Mouse (Mus musculus) midbrain, embryonic 16.5 days (tissue): ENCODE data around the gene Abcc2. TPM values are rescaled to one million over a fixed set of nuclear protein-coding genes. Genes with fewer than 3 reads are reported as not detected.
A peak's percentile ranks its signal among the peaks of the same experiment; 100 is the strongest.

Experiments used
- ATAC-seq: fragments of 200-750 bp; cut with Nextera tagmentation; 2 replicates; pipeline ENCODE4 v1.8.0; 2017; ENCODE audit warnings: moderate TSS enrichment
- H3K27ac ChIP-seq: fragments of 300-500 bp; sonication (generic); 2 replicates; pipeline ENCODE4 v1.5.1; 2014; ENCODE audit warnings: mild to moderate bottlenecking, low read length, mixed read lengths
- H3K27me3 ChIP-seq: fragments of 300-500 bp; sonication (generic); 2 replicates; pipeline ENCODE4 v1.6.1; 2014; ENCODE audit warnings: low read depth, low read length, mixed read lengths; ENCODE audit not compliant: control insufficient read depth, insufficient read depth
- H3K36me3 ChIP-seq: fragments of 300-500 bp; sonication (generic); 2 replicates; pipeline ENCODE4 v1.6.1; 2014; ENCODE audit warnings: mild to moderate bottlenecking, low read length, moderate library complexity, mixed read lengths; ENCODE audit not compliant: control insufficient read depth, insufficient read depth
- H3K4me1 ChIP-seq: fragments of 300-500 bp; sonication (generic); 2 replicates; pipeline ENCODE4 v1.6.1; 2014; ENCODE audit warnings: mild to moderate bottlenecking, low read length, mixed read lengths; ENCODE audit not compliant: control insufficient read depth, insufficient read depth
- H3K4me2 ChIP-seq: fragments of 300-500 bp; sonication (generic); 2 replicates; pipeline ENCODE4 v1.6.1; 2014; ENCODE audit warnings: mild to moderate bottlenecking, low read length, mixed read lengths
- H3K4me3 ChIP-seq: fragments of 300-500 bp; sonication (generic); 2 replicates; pipeline ENCODE4 v1.5.1; 2014; ENCODE audit warnings: low read depth, mild to moderate bottlenecking, low read length, moderate library complexity, mixed read lengths
- H3K9ac ChIP-seq: fragments of 300-500 bp; sonication (generic); 2 replicates; pipeline ENCODE4 v1.6.1; 2014; ENCODE audit warnings: low read depth, low read length, mixed read lengths
- H3K9me3 ChIP-seq: fragments of 300-500 bp; sonication (generic); replicated peaks from 2 replicates; pipeline ENCODE4 v1.6.1; 2014; ENCODE audit warnings: mild to moderate bottlenecking, low read length, mixed read lengths; ENCODE audit not compliant: control insufficient read depth, poor library complexity, severe bottlenecking
- WGBS: fragments of 180-500 bp; shearing (Covaris S2); extraction: QIAGEN DNeasy Blood & Tissue Kit; methylation state at CpG from one replicate; pipeline ENCODE4 v1.1.7; 2014; 5-methylcytosine and 5-hydroxymethylcytosine counted together
- polyA plus RNA-seq: library from polyadenylated mRNA; unstranded; fragments of >200 nt; fragmentation: Nextera tagmentation; extraction: Ambion mirVana; gene quantifications from 2 replicates; pipeline ENCODE4 v1.2.1, GENCODE M21; 2015

The Abcc2 gene
- polyA plus RNA-seq, result 0.04 and 0.11 TPM in 2 replicates

DNA sequence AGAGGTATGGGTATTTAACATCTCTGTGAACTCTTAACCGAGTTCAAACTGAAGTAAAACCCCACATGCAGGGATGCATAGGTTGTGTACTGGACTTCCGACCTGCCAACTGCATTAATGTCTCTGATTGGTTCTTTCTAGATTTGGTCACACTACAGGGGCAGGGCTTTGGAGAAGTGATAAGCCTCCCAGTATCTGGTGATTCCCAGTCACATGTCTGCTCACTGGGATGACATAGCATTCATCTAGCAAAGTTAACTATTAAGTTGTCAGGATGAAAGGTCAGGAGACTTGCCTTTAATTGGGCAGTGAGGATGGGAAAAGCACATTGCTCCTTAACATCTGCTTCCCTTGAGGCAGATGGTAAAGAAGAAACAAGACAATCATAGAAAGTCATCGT is at the start of gene Abcc2:
Gene Abcc2, plus strand, starts transcription at position 213 of the 400 bp plus-strand sequence.
- Histone ChIP-seq H3K27ac (no peak within 1 kb of the TSS), H3K36me3 (no peaks in the 10 kb centered on the region), H3K4me1 (no peaks in the 10 kb centered on the region), H3K27me3 (no peaks in the 10 kb centered on the region), H3K9me3 (no peaks in the 10 kb centered on the region), H3K9ac (no peak within 1 kb of the TSS), H3K4me3 (no peak within 1 kb of the TSS), H3K4me2 (no peak within 1 kb of the TSS)
- ATAC-seq, result no peak
- WGBS, result 85% methylated on average over 3 of the region's 3 CpGs

DNA sequence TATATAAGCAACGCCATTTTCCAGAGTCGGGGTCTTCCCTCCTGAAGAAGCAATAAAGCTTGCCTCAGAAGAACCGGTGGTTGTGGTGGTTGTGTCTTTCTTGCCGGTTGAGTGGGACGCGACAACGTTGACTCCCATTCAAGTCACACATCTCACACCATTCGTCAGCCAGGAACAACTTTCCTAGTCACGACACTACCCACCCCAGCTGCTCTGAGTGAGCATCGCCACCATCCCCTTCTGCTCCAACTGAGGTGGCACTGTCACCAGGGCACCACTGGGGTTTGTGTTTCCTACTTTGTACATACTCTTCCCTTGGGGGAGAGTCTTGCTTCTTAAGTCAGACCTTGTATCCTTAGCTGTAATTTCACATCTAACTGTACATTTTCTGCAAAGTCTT is 43.6 kb upstream of the Abcc2 start:
- H3K27me3 ChIP-seq, result no peaks in the 10 kb centered on the region
- WGBS, result 96% methylated on average over 10 of the region's 10 CpGs
- peaks cover 51% of the 10 kb centered on the region for H3K36me3 ChIP-seq
- no peaks in the 10 kb centered on the region for H3K9me3 ChIP-seq
- no peak overlapping the region for H3K4me2 ChIP-seq
- no peak overlapping the region for H3K4me3 ChIP-seq
- no peak for ATAC-seq
- no peaks in the 10 kb centered on the region for H3K4me1 ChIP-seq
- H3K27ac ChIP-seq, result no peak overlapping the region
- H3K9ac ChIP-seq, result no peak overlapping the region

DNA sequence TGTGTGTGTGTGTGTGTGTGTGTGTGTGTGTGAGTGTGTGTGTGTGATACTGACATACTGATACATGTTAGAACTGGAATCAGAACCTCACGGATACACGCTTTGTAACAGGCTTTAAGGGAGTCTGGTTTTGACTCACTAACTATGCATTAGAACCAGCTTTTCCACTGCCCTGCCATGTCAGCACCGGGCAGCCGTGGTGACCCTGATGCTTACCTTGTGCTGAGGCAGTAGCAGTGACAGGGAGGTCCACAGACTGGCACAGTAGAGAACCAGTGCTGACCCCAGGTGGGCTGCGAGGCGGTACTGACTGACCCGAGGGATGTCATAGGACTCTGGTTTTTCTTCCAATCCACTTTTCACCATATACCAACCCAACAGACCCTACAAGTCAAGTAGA is 38.6 kb upstream of the Abcc2 start:
- Histone ChIP-seq H3K9me3 (no peaks in the 10 kb centered on the region), H3K27ac (no peak overlapping the region), H3K4me1 (no peaks in the 10 kb centered on the region), H3K9ac (no peak overlapping the region), H3K36me3 (peaks cover 48% of the 10 kb centered on the region), H3K4me2 (no peak overlapping the region), H3K27me3 (no peaks in the 10 kb centered on the region), H3K4me3 (no peak overlapping the region)
- no peak for ATAC-seq
- WGBS, result 96% methylated on average over 7 of the region's 7 CpGs

DNA sequence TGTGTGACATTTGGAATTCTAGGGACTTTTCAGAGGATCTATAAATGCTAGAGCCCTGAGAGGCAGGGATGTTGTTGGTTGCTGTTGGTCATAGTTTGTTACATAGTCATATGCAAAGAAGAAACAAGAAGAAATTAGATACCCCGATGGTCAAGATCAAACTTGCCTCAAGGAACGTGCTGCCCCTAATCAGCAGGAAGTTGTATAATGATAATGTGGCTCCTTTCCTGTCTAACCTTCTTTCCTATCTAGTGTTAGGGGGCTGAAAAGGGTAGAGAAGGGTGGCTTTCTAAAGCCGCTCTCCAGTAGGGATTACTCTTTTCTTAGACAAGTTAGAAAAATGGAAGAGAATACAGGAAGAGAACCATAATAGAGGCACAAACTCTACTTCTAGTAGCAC is 36.3 kb upstream of the Abcc2 start:
- no peak overlapping the region for H3K4me2 ChIP-seq
- no peak for ATAC-seq
- H3K27me3 ChIP-seq, result no peaks in the 10 kb centered on the region
- H3K4me3 ChIP-seq, result no peak overlapping the region
- no peaks in the 10 kb centered on the region for H3K4me1 ChIP-seq
- 93% methylated on average over 3 of the region's 3 CpGs for WGBS
- no peak overlapping the region for H3K27ac ChIP-seq
- H3K9me3 ChIP-seq, result no peaks in the 10 kb centered on the region
- H3K36me3 ChIP-seq, result peaks cover 39% of the 10 kb centered on the region
- no peak overlapping the region for H3K9ac ChIP-seq

DNA sequence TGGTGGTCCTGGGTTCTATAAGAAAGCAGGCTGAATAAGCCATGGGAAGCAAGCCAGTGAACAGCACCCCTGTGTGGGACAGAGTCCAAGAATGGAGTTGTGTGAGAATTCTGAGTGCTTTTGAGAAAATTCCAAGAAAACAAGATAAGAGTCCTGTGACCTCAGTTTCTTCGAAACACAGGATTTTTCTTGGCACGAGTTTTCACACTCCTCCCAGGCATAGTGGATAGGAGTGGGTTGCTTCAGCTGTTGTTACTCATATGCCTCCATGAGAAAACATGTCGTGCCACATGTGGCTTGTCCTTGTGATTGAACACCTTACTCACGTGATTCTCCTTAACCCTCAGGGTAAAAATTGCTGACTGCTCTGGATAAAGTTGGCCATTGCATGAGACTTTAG is 34.1 kb upstream of the Abcc2 start:
- Histone ChIP-seq H3K9me3 (no peaks in the 10 kb centered on the region), H3K9ac (no peak overlapping the region), H3K4me2 (no peak overlapping the region), H3K27ac (no peak overlapping the region), H3K4me1 (peaks cover 9% of the 10 kb centered on the region), H3K27me3 (no peaks in the 10 kb centered on the region), H3K36me3 (peaks cover 29% of the 10 kb centered on the region), H3K4me3 (no peak overlapping the region)
- 93% methylated on average over 4 of the region's 4 CpGs for WGBS
- no peak for ATAC-seq

DNA sequence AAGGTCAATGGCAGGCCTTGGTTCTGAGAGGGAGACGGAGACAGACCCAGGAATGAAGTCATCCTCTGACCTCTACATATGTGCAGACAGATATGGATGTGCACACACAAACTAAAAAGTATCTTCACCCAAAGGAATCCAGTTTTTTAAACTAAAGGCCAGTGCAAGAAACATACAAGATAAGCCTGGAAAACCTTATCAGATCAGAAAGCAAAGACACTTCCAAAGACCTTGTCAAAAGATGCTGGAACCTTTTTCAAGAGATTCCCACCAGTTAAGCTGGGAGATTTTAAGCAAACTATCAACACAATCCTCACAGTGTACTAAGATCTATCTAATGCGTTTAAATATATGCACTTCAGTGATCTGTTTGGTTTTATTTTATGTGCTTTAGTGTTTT is 32.0 kb upstream of the Abcc2 start:
- Histone ChIP-seq H3K4me3 (no peak overlapping the region), H3K36me3 (peaks cover 20% of the 10 kb centered on the region; the same call in 1 of the 2 replicates), H3K4me1 (peaks cover 13% of the 10 kb centered on the region), H3K9me3 (no peaks in the 10 kb centered on the region), H3K4me2 (no peak overlapping the region), H3K9ac (no peak overlapping the region), H3K27ac (no peak overlapping the region), H3K27me3 (no peaks in the 10 kb centered on the region)
- WGBS, result 96% methylated on average over 2 of the region's 2 CpGs
- ATAC-seq, result no peak

DNA sequence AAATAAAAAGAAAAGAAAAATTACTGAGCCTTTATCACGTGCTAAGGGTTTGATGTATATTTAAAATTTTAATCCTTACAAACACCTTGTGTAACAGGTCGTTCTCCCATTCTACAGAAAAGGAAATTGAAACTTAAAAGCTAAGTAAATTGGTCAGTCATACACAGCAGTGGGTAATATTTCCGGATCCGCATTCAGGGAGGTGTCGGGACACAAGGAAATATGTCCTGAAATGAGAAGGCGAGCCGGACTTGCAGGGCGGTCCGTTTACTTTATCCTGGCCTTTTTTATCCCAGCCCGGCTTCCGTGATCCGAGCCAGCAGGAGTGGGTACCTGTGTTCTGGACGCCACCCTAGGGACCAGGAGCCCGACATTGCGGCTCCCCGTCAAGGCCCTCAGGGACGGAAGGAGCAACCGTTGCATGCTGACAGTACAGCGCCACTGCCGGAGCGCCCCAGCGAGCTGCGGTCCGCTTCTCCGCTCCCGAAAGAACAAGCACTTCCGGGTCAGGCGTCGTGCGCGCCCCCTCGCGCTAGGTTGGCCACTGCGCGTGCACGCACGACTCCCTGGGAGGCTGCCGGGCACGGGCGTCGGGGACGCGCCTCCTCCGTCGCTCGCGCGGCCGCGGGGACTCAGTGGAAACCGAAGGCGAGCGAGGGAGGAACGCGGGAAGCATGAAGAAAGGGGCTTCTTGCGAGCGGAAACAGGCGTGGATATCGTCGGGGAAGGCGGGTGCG is 29.3 kb upstream of the Abcc2 start, which contains the start of the genes Cutc and Cox15:
Gene Cutc, plus strand, starts transcription at position 508 of the 737 bp plus-strand sequence.
Gene Cox15, minus strand, starts transcription at position 512 of the 737 bp plus-strand sequence.
- H3K4me2 ChIP-seq, result peak within 1 kb of the TSS; percentile 71
- H3K9me3 ChIP-seq, result no peaks in the 10 kb centered on the region
- H3K4me1 ChIP-seq, result peaks cover 13% of the 10 kb centered on the region
- H3K27ac ChIP-seq, result peak within 1 kb of the TSS; percentile 96
- peak within 1 kb of the TSS; percentile 78 for H3K9ac ChIP-seq
- WGBS, result under 1% methylated on average over 60 of the region's 62 CpGs
- peaks cover 14% of the 10 kb centered on the region; the same call in 1 of the 2 replicates for H3K36me3 ChIP-seq
- H3K4me3 ChIP-seq, result peak within 1 kb of the TSS; percentile 76
- H3K27me3 ChIP-seq, result no peaks in the 10 kb centered on the region
- ATAC-seq, result peak; percentile 93

DNA sequence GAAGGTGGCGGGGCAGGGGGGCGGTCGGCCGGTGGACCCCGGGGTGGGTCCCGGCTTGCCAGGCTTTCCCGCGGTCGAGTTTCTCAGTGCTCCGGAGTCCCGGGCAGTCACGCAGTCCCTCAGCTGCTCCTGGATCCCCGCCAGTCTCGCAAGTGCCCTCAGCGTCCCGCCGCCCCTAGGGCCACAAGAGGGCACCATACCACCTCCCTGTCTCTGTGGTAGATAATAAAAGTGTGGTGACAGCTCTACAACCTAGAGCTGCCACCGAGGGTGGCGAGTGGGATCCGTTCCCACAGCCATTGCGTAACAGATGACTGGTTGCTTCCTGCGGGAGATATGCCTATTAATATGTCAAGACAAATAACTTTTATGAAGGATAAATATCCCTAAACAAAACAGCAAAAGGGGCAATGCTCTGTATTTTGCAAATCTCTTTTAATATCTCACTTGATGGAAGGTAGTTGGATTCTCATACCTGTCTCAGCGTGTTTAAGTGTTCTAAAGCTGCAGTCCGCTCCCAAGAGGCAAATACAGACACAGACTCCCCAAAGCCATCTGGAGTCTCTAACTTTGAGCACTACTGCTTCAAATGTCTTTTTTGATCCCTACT is 28.7 kb upstream of the Abcc2 start:
- peaks cover 9% of the 10 kb centered on the region; the same call in 1 of the 2 replicates for H3K36me3 ChIP-seq
- peak overlapping the region; percentile 76 for H3K4me3 ChIP-seq
- under 1% methylated on average over 24 of the region's 24 CpGs for WGBS
- no peaks in the 10 kb centered on the region for H3K27me3 ChIP-seq
- H3K4me2 ChIP-seq, result peak overlapping the region; percentile 71
- H3K9me3 ChIP-seq, result no peaks in the 10 kb centered on the region
- H3K27ac ChIP-seq, result peak overlapping the region; percentile 96
- peak overlapping the region; percentile 78 for H3K9ac ChIP-seq
- peaks cover 13% of the 10 kb centered on the region for H3K4me1 ChIP-seq
- ATAC-seq, result peak; percentile 93

DNA sequence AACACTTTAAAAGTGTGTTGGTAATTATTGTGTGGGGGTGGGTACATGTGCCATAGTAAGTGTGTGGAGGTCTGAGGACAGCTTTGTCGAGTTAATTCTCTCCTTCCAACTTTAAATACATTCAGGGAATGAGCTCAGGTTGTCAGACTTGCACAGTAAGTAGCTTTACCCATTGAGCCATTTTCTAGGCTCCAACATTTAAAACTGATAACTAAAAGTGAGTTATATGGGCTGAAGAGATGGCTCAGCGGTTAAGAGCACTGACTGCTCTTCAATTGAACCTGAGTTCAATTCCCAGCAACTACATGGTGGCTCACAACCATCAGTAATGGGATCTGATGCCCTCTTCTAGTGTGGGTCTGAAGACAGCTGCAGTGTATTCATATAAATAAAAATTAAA is 27.8 kb upstream of the Abcc2 start:
- Histone ChIP-seq H3K27me3 (no peaks in the 10 kb centered on the region), H3K4me3 (no peak overlapping the region), H3K9me3 (no peaks in the 10 kb centered on the region), H3K4me1 (peaks cover 13% of the 10 kb centered on the region), H3K9ac (no peak overlapping the region), H3K4me2 (no peak overlapping the region), H3K27ac (no peak overlapping the region), H3K36me3 (0 out of 2 replicates have a peak, but pooled peaks cover 4% of the 10 kb centered on the region)
- no peak for ATAC-seq
- 82% methylated on average over 2 of the region's 2 CpGs for WGBS
